Mouse (Mus musculus): ENCODE measurements around the gene Ggt5. TPM values are rescaled to one million over a fixed set of nuclear protein-coding genes. Genes with fewer than 3 reads are reported as not detected.

Ggt5 gene
- 7.5 and 7.9 TPM in 2 replicates for polyA plus RNA-seq (2015; fragmentation: Nextera tagmentation; extraction: Ambion mirVana)

DNA sequence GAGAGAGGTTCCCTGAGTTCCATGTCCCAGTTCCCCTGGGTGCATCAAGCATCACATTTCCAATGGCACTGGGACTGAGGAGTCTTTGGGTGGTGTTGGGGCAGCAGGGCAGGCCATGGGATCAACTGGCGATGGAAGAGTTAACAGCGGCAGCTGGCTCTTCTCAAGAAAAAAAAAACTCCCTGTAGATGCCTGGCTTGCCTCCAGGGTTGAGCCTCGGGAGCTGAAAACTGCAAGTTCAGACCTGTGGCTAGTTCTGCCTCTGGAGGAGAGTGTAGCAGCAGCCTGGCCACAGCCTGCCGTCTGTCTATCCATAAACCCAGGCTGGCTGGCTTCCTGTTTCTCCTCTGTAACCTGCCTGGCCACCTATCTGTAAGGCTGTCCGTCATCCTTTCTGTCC is at the start of gene Ggt5:
Ggt5 (plus strand) TSS at position 212 of the 400 bp plus-strand sequence.
- Histone ChIP-seq H3K4me3 (replicated peaks) (peak within 1 kb of the TSS; percentile 25), H3K9me3 (no peaks in the 10 kb centered on the region), H3K36me3 (no peaks in the 10 kb centered on the region), H3K4me2 (replicated peaks) (peak within 1 kb of the TSS; percentile 53), H3K27ac (peak within 1 kb of the TSS; percentile 76), H3K4me1 (replicated peaks) (peaks cover 27% of the 10 kb centered on the region), H3K27me3 (replicated peaks) (no peaks in the 10 kb centered on the region; the same call in 1 of the 2 replicates), H3K9ac (peak within 1 kb of the TSS; percentile 3; the same call in 1 of the 2 replicates)
- 19% methylated on average over 5 of the region's 5 CpGs for WGBS
- ATAC-seq = peak; percentile 59

DNA sequence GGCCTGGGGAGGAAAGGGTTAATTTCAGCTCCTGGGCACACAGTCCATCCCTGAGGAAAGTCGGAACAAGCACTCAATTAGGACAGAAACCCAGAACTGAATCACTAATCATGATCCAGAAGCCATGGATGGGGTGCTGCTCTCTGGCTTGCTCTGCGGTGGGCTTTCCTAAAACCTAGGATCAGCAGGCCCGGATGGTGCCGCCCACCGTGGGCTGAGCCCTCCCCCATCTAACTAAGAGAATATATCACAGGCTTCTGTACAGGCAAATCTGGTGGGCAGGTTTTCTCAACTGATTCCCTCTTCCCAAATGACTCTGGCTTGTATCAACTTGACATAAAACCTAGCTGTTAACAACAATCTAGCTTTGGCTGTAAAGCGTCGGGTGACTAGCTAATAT is 41.2 kb upstream of the Ggt5 start:
- Histone ChIP-seq H3K27me3 (replicated peaks) (no peaks in the 10 kb centered on the region), H3K9me3 (no peaks in the 10 kb centered on the region), H3K27ac (peak overlapping the region; percentile 33), H3K4me3 (replicated peaks) (no peak overlapping the region), H3K4me2 (replicated peaks) (peak overlapping the region; percentile 18), H3K4me1 (replicated peaks) (peaks cover 10% of the 10 kb centered on the region; the same call in 1 of the 2 replicates), H3K36me3 (no peaks in the 10 kb centered on the region), H3K9ac (no peak overlapping the region)
- ATAC-seq = peak; percentile 48; the same call in 1 of the 2 replicates
- WGBS = 28% methylated on average over 7 of the region's 7 CpGs

GRCm38 (mm10) chr10:75548486-75548885 is 40.7 kb upstream of the Ggt5 start:
- ATAC-seq = peak; percentile 75
- Histone ChIP-seq H3K9me3 (no peaks in the 10 kb centered on the region), H3K36me3 (no peaks in the 10 kb centered on the region), H3K4me2 (replicated peaks) (peak overlapping the region; percentile 18), H3K27me3 (replicated peaks) (no peaks in the 10 kb centered on the region), H3K27ac (peak overlapping the region; percentile 33), H3K4me1 (replicated peaks) (peaks cover 10% of the 10 kb centered on the region; the same call in 1 of the 2 replicates), H3K9ac (no peak overlapping the region), H3K4me3 (replicated peaks) (no peak overlapping the region)
- 16% methylated on average over 14 of the region's 14 CpGs for WGBS

DNA sequence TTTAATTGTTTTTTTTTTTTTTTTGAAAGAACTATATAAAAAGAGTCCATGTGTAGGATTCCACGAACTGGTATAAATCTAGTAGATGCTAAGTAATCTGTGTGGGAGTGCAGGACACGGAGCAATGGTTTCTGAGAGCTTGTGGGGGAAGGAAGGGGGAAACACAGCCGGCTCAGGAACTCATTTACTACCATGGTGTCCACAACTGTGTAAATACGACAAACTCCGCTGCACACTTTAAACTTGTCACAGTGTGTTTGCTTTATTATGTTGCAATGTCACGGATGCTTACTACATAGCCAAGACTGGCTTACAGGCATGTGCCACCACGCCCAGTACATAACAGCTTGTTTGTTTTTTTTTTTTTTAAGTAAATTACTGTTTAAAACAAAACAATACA is 39.3 kb upstream of the Ggt5 start:
- Histone ChIP-seq H3K4me2 (replicated peaks) (no peak overlapping the region), H3K9me3 (no peaks in the 10 kb centered on the region), H3K4me1 (replicated peaks) (peaks cover 10% of the 10 kb centered on the region; the same call in 1 of the 2 replicates), H3K4me3 (replicated peaks) (no peak overlapping the region), H3K27me3 (replicated peaks) (no peaks in the 10 kb centered on the region), H3K9ac (no peak overlapping the region), H3K36me3 (no peaks in the 10 kb centered on the region), H3K27ac (no peak overlapping the region)
- WGBS = 43% methylated on average over 7 of the region's 7 CpGs
- ATAC-seq = no peak

- no peaks in the 10 kb centered on the region for H3K9me3 ChIP-seq
- no peak overlapping the region for H3K27ac ChIP-seq
- peaks cover 10% of the 10 kb centered on the region; the same call in 1 of the 2 replicates for H3K4me1 ChIP-seq (replicated peaks)
- WGBS = 25% methylated on average over 12 of the region's 12 CpGs
- no peak overlapping the region for H3K9ac ChIP-seq
- ATAC-seq = no peak
- H3K4me3 ChIP-seq (replicated peaks) = no peak overlapping the region
- H3K4me2 ChIP-seq (replicated peaks) = peak overlapping the region; percentile 28
- no peaks in the 10 kb centered on the region for H3K36me3 ChIP-seq
- no peaks in the 10 kb centered on the region for H3K27me3 ChIP-seq (replicated peaks)
Measured at GRCm38 (mm10) chr10:75551175-75551574, 38.0 kb upstream of the Ggt5 start.

DNA sequence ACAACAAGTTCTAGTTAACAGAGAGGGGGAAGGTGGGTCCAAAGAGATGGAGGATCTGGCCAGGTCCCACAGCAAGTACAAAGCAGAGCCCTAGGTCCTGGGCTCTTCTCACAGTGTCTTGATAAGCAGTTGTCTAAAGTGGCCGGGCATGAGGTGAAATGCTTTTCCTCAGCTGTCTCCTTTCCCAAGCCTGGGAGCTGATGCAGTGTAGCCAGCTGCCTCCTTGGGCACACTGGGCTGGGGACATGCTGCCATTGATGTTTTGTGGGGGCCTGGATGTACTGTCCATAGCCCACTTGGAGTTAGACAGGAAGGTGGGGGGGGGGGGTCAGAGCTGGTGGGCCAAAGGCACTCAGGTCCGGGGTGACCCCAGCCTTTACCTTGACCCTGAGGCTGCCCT is 37.0 kb upstream of the Ggt5 start:
- no peak overlapping the region for H3K9ac ChIP-seq
- H3K4me3 ChIP-seq (replicated peaks) = no peak overlapping the region
- H3K27me3 ChIP-seq (replicated peaks) = no peaks in the 10 kb centered on the region
- no peak overlapping the region for H3K4me2 ChIP-seq (replicated peaks)
- H3K4me1 ChIP-seq (replicated peaks) = peaks cover 10% of the 10 kb centered on the region; the same call in 1 of the 2 replicates
- H3K27ac ChIP-seq = no peak overlapping the region
- no peaks in the 10 kb centered on the region for H3K36me3 ChIP-seq
- WGBS = 70% methylated on average over 2 of the region's 2 CpGs
- ATAC-seq = no peak
- no peaks in the 10 kb centered on the region for H3K9me3 ChIP-seq

- no peaks in the 10 kb centered on the region for H3K9me3 ChIP-seq
- H3K4me3 ChIP-seq (replicated peaks) = no peak overlapping the region
- H3K36me3 ChIP-seq = no peaks in the 10 kb centered on the region
- H3K27me3 ChIP-seq (replicated peaks) = no peaks in the 10 kb centered on the region
- H3K4me2 ChIP-seq (replicated peaks) = no peak overlapping the region
- peaks cover 10% of the 10 kb centered on the region; the same call in 1 of the 2 replicates for H3K4me1 ChIP-seq (replicated peaks)
- no peak overlapping the region for H3K9ac ChIP-seq
- WGBS = 61% methylated on average over 13 of the region's 13 CpGs
- H3K27ac ChIP-seq = no peak overlapping the region
- ATAC-seq = no peak
Measured at GRCm38 (mm10) chr10:75552701-75553450, 36.3 kb upstream of the Ggt5 start.

DNA sequence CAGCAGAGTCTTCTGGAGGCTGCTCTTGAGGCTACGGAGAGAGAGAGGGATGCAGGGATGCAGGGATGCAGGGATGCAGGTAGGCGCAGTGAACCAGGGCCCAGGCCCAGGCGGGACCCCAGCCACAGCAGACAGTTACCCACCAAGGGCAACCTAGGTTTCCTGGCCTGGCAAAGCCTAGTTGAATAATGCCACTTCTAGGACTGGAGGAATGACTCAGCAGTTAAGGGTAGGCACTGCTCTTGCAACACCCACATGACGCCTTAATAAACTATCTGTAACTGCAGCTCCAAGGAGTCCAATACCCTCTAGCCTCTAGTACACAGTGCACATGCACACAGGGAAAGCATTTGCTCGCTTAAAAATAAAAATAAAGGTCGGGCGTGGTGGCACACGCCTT is 35.0 kb upstream of the Ggt5 start:
- H3K4me2 ChIP-seq (replicated peaks) = no peak overlapping the region
- WGBS = 86% methylated on average over 8 of the region's 8 CpGs
- peak; percentile 29; the same call in 1 of the 2 replicates for ATAC-seq

DNA sequence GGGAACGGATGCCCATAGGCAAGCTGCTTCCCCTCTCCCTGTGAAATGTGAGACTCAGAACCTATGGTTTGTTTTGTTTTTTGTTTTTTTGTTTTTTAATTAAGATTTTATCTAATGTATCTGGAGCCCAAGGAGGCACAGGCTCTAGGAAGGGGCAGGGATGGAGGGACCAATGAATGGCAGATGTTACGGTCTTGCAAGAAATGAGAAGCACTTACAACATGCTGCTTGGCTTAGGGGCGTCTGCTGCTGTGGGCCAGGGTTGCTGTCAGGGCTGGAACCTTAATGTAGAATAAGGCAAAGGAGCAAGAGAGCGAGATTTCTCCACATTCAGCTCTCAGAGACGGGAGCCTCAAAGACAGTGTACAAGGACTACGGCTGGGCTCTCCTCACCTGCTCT is 33.6 kb upstream of the Ggt5 start:
- Histone ChIP-seq H3K27me3 (replicated peaks) (peaks cover 15% of the 10 kb centered on the region), H3K4me1 (replicated peaks) (peaks cover 24% of the 10 kb centered on the region), H3K36me3 (no peaks in the 10 kb centered on the region), H3K4me3 (replicated peaks) (no peak overlapping the region), H3K4me2 (replicated peaks) (no peak overlapping the region), H3K27ac (no peak overlapping the region), H3K9me3 (no peaks in the 10 kb centered on the region), H3K9ac (no peak overlapping the region)
- 85% methylated on average over 6 of the region's 6 CpGs for WGBS
- ATAC-seq = no peak

More for the DNA sequence above, 35.0 kb upstream of the Ggt5 start:
- H3K27ac ChIP-seq = no peak overlapping the region
- H3K4me1 ChIP-seq (replicated peaks) = peaks cover 10% of the 10 kb centered on the region
- H3K36me3 ChIP-seq = no peaks in the 10 kb centered on the region
- no peak overlapping the region for H3K4me3 ChIP-seq (replicated peaks)
- H3K9me3 ChIP-seq = no peaks in the 10 kb centered on the region
- 0 out of 2 replicates have a peak, but pooled peaks cover 6% of the 10 kb centered on the region for H3K27me3 ChIP-seq (replicated peaks)
- H3K9ac ChIP-seq = no peak overlapping the region

GRCm38 (mm10) chr10:75556026-75556425 is 33.1 kb upstream of the Ggt5 start:
- no peak overlapping the region for H3K27ac ChIP-seq
- H3K4me2 ChIP-seq (replicated peaks) = no peak overlapping the region
- no peak overlapping the region for H3K4me3 ChIP-seq (replicated peaks)
- no peak overlapping the region for H3K9ac ChIP-seq
- H3K36me3 ChIP-seq = no peaks in the 10 kb centered on the region
- H3K4me1 ChIP-seq (replicated peaks) = peaks cover 23% of the 10 kb centered on the region
- peaks cover 20% of the 10 kb centered on the region for H3K27me3 ChIP-seq (replicated peaks)
- no peaks in the 10 kb centered on the region for H3K9me3 ChIP-seq
- peak; percentile 30; the same call in 1 of the 2 replicates for ATAC-seq
- 65% methylated on average over 9 of the region's 9 CpGs for WGBS

DNA sequence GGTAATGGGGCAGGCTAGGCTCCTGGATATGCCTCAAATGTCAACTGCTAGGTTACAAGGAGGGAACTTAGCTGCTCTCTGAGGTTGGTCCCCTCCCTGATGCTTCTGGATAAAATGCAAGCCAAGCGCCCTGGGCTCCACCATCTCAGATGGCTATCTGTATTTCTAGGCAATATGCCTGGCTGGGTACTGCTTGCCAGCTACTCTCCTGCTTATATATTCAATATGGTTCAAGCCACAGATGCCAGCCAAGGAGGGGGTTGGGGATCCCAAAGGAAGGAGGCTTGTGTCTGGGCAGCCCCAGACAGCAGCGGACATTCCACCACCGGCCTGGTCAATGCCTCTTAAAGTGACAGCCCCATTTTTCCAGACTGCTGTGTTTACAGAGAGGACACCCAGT is 30.6 kb upstream of the Ggt5 start:
- no peaks in the 10 kb centered on the region for H3K36me3 ChIP-seq
- H3K4me3 ChIP-seq (replicated peaks) = no peak overlapping the region
- ATAC-seq = no peak
- no peak overlapping the region for H3K9ac ChIP-seq
- H3K27me3 ChIP-seq (replicated peaks) = peaks cover 29% of the 10 kb centered on the region
- no peak overlapping the region for H3K4me2 ChIP-seq (replicated peaks)
- H3K4me1 ChIP-seq (replicated peaks) = peaks cover 21% of the 10 kb centered on the region
- no peak overlapping the region for H3K27ac ChIP-seq
- no peaks in the 10 kb centered on the region for H3K9me3 ChIP-seq
- WGBS = 30% methylated on average over 3 of the region's 3 CpGs

DNA sequence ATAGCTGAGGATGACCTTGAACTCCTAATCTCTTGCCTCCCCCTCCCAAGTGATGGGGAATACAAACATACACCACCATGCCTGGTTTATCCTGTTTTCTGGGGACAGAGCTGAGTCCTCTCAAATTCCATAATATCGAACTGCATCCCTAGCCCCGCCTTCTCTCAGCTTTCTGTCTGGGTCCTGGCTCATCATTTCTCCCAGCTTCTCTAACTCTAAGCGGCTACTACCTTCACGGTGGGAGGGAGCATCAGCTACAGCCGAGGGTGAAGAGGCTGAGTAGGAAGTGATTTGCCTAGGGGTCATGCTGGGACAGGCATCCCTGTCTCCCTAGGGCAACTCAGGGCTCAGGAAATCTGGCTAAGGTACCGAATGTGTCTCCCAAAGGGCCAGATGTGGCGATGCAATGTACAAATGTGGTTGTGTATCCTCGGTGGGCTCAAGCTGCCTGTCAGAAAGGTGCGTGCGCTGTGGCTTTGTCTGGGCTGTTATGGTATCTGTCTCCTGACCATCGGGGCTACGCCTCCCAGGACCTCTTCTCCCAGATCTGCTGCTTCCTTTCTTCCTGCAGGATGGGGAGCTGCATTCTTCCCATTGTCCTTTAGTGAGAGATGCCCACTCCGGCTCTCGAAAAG is 30.0 kb upstream of the Ggt5 start:
- Histone ChIP-seq H3K9me3 (no peaks in the 10 kb centered on the region), H3K36me3 (no peaks in the 10 kb centered on the region), H3K27me3 (replicated peaks) (peaks cover 29% of the 10 kb centered on the region), H3K9ac (no peak overlapping the region; the same call in 1 of the 2 replicates), H3K4me3 (replicated peaks) (peak overlapping the region; percentile 64), H3K4me1 (replicated peaks) (peaks cover 21% of the 10 kb centered on the region), H3K4me2 (replicated peaks) (peak overlapping the region; percentile 99), H3K27ac (no peak overlapping the region)
- WGBS = 9% methylated on average over 14 of the region's 14 CpGs
- ATAC-seq = no peak

All from intestine, embryonic 15.5 days (tissue).